Mouse (Mus musculus) megakaryocyte-erythroid progenitor cell, adult 5-6 weeks (primary cell): Measurements from ENCODE around the gene 1300017J02Rik. TPM values are rescaled to one million over a fixed set of nuclear protein-coding genes. Genes with fewer than 3 reads are reported as not detected.
"Not testable (repeated sequence)": the region's sequence is repeated elsewhere in the genome, so short reads cannot be mapped to it uniquely, and the experiment has no call there.

Experiments used
- ATAC-seq: replicated peaks from 2 replicates; pipeline ENCODE4 v1.8.0; 2016; ENCODE audit warnings: mild to moderate bottlenecking, inconsistent platforms; ENCODE audit not compliant: severe bottlenecking, poor library complexity, low FRiP score, low TSS enrichment
- total RNA-seq, 2 experiments: library from RNA; stranded (forward) in 1 of 2; stranded (reverse) in 1 of 2; fragments of 200-1000, 215-1000 nt in 1 of 2; fragments of >200 nt in 1 of 2; fragmentation: Nextera tagmentation in 1 of 2; gene quantifications; 2 replicates each; pipeline ENCODE4 v1.2.3; 2014 to 2017

The 1300017J02Rik gene
- total RNA-seq (2014; fragmentation: Nextera tagmentation) (7.2 and 14.6 TPM in 2 replicates), total RNA-seq (2017) (4.2 and 14.7 TPM in 2 replicates)

DNA sequence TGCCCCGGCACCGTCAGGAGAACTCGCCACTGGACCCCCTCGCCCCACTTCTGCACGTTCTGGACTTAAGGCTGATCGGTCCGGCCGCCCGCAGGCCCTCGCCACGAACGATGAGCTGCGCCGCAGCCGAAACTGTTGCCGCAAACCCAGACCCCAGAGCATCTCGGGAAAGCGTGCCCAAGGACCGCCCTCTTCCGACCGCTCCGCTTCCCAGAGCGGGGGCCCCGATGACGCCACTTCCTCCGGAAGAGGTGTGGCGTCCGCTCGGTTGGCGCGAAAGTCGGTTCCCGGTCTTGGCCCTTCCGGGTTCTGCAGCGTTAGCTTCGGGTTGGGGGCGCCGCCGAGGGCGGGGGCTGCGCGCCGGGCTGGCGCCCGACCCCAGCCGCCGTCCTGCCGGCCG lies at the start of gene 1300017J02Rik, which contains the start of gene Topbp1:
Gene 1300017J02Rik, minus strand, starts transcription at position 156 of the 400 bp plus-strand sequence.
Gene Topbp1, plus strand, starts transcription at position 289 of the 400 bp plus-strand sequence.
- ATAC-seq, result peak; percentile 91

DNA sequence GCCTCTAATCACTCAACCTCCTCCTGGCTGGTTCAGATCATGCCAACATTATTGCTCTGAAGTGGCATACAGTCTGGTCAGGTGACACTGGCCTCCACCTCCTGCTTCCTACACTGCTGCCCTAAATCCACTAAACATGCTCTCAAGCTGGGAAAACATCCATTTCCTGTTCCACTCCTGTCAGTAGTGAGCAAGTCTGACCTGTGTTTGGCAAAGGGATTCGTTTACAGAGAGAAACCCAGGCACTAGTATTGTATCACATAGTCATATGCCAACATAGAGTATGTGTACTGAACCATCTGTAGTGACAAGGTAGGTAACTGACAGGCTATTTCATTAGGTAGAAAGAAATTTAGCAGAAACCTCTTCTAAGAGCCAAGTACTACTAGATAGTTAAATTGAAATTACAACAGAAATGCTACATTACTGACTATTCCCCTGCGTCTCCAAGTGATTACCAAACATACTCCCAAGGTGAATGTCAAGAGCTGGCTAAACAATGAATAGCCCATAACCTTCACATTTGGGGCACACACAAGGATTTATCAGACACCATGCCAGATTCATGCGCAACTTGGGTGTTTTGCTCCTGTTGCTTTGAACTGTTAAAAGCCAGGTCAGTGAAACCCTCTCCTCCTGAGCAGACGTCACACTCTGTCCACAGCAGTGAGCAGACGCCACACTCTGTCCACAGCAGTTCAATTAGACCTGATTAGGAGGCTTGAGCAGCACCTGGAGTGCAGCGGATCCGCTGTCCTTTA lies 48.8 kb upstream of the 1300017J02Rik start:
- ATAC-seq, result not testable (repeated sequence)

DNA sequence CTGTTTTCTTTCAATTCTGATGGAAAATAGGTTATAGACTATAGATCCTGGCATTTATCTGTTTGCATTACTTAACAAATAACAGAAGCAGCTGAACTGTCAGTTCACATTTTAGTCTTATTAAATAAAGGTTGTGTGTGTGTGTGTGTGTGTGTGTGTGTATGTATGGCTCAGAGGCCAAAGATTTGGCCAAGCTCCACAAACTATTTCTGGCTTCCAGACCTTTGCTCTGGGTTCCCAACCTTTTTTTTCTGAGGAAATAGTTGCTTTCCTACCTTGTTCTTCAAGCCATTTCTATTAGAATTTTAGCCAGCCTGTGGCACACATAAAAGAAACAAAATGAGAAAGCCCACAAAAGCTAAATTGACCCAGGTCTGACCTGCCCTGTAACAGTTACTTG lies 43.9 kb upstream of the 1300017J02Rik start:
- ATAC-seq, result no peak

DNA sequence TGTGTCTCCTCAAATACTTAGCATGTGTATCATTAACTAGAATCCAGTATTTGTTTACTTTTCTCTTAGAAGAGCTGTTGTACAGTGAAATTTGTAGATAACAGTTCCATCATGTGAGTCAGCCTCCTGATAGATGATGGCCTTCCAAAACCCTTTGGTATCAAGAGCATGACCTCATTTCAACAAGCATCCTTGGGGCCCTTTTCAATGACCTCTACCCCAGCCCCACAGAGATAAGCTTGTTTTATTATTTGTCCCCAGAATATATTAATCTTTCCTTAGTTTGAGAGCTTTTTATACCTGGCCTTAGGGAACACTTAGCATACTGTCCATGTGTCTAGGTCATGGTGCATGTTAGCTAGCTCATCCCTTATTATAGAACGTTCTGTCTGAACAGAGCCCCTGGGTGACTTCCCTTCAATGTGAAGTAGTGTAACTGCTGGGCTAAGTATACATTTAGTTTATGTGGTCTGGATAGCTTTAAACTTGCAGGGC lies 43.2 kb upstream of the 1300017J02Rik start:
- no peak for ATAC-seq

DNA sequence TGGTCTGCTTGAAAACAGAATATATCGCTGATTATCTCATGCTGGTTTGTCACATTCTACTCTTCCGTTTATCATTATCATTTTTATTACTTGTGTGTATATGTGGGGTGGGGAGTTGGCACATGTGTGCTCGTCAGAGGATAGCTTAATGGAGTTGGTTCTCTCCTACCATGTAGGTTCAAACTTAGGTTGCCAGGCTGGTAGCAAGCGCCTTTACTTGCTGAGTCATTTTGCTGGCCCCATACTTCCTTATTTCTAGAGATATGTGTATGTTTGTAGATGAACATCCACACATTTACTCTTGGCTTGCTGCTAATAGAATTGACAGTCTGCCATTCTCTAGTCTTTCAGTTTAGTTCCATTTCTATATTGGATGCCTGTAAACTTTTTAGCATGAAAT lies 42.2 kb upstream of the 1300017J02Rik start:
- ATAC-seq, result peak; percentile 51; the same call in 1 of the 2 replicates

DNA sequence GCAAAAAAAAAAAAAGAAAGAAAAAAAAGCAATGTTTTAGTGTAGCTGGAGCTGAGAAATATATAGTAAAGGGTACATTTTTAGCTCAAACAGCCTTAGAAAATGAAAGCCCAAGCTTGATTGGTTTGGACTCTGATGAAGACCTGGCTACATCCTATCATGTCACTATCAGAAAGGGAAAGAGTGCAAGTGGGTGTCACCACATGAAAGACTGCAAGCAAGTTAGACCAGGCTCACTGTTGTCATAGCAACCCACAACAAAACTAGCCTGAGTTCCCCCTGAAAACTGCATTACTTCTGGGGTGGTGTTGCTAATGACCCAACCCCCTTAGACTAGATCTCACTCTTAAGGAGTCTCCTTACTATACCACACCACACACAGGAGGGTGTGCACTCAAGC lies 32.0 kb upstream of the 1300017J02Rik start:
- peak; percentile 53 for ATAC-seq

DNA sequence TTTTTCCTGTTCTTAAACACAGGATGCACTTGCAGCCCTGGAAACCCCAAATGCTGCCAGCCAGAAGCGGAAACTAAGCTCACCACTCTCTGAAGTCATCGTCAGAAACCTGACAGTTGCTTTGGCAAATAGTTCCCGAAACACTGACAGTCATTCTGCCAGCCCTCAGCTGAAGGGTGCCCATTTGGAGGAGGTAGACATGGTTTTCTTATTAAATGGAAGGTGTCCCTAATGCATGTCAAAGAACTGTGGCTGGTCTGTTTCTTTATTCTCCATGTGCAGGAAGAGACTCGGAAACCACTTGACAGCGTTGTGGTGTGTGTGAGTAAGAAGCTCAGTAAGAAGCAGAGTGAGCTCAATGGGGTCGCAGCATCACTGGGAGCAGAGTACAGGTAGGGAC lies 27.8 kb upstream of the 1300017J02Rik start:
- ATAC-seq, result no peak

DNA sequence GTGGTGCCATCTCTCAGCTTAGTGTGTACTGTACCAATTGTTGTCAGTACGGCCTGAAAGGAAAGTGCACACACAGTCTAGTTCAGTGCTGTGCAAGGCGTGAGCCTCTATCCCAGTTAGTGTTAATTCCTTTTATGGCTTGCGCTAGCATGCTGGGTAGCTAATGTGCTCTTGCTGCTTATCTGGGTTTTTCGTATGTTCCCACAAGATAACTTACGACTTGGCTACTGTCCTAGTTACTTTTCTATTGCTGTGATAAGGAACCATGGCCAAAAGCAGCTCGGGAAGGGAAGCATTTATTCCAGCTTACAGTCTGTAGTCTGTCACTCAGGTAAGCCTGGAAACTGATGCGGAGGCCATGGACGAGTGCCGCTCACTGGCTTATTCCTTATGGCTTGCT lies 21.6 kb upstream of the 1300017J02Rik start:
- ATAC-seq, result peak; percentile 99

DNA sequence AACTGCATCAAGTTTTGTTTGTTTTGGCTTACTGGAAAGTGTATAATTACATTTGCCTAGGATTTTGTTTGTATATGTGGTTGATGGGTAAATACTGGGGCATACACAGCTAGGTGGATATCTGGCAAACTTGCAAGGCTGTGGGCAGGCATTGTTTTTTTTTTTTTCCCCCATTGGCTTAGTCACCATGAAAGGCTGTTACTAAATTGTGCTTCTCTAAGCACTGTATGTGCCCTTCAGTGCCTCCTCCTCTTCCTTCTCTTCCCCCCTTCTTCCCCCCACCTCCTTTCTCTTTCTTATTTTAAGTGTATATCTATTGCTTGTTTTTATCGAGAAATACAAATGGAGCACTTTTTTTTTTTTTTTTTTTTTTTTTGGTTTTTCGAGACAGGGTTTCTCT lies 19.8 kb upstream of the 1300017J02Rik start:
- ATAC-seq, result no peak

DNA sequence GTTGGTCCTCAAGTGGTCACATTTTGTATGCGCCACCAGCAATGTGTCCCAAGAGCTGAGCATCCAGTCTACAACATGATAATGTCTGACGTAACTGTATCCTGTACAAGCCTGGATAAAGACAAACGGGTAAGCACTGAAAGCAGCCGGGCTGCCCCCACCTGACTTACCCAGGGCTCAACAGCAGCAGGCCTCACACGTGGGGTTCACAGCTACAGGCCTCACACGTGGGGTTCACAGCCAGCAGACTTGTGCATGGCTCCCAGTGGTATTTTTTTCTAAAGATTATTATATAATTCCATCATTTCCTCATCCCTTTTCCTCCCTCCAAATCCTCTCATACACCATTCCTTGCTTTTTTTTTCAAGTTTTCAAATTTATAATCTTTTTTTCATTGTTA lies 5.0 kb upstream of the 1300017J02Rik start:
- no peak for ATAC-seq

DNA sequence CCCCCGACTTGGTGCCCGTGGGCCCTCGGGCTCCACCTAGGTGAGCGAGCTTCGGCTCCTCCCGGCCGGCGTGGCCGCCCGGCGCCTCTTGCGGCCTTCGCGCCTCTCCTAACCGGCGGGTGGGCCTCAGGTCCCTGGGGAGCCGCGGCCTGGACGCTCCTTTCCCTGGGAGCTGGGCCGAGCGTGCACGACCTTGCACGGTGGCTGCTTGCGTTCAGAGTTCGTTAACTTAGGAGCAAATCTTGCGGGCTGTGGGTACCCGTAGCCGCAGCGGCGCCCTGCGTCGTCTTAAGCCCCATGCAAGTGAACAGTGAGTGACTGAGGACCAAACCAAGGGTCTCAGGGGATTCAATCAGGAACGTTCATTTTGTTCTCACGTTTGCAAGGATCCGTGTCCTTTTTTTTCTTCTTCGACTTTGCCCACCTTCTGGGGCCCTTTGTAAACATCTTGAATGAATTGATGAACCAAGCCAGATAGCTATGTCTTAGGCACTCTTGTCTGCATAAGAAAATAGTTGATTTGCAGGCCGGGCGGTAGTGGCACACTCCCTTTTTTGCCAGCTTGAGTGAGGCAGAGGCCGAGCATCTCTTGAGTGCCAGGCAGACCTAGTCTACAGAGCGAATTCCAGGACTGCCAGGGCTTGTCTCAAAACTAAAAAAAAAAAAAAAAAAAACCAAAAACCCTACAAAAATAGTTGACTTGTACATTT lies 605 bp upstream of the 1300017J02Rik start:
- ATAC-seq, result peak; percentile 25

DNA sequence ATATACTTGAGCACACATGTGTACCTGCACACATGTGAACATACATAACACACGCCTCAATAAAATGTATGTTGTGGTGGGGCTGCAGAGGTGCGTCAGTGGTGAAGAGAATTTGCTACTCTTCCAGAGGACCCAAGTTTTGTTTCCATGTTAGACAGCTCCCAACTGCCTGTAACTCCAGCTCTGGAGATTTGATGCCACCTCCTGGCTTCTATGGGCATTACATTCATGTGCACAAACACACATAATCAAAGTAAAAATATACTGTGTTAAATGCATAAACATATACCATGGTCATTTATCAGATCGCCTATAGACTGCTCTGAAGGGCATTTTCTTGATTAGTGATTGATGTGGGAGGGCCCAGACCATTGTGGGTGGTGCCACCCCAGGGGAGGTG lies 2.2 kb downstream of the 1300017J02Rik start:
- ATAC-seq, result peak; percentile 39

DNA sequence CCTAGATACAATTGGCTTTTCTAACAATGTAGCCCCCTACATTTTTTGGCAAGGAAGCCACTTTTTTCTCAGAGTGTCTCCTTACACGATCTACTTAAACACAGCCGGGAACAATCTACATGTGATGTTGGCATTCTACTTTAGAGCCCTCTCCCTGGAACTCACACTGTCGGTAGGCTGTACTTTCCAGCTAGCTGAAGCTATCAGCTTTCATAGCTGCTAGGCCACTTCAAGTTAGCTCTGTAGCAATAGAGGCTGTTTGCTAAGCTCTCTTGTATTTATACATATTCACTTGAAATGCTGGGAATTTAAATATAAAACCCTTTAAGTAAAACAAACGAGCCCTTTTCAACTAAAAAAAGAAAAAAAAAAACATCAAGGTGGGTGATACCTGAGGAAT lies 2.6 kb downstream of the 1300017J02Rik start:
- no peak for ATAC-seq

DNA sequence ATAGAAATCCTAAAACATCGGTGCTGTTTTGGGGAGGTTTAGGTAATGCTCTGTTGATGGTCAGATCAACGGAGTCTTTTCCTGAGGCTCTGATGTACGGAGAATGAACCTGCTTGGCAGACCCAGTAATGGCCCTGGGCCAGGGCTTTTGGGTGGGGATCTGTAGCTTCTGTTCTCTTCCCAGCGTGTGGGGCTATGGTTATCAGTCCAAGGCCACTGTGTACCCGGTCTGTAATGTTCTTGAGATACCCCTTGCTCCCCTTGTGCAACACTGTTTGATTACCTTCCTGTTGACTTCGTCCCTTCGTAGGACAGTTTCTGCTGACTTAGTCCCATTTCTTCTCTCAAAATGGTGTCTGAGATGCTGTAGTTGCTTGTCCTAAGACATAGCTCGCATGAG lies 3.8 kb downstream of the 1300017J02Rik start:
- peak; percentile 84 for ATAC-seq

DNA sequence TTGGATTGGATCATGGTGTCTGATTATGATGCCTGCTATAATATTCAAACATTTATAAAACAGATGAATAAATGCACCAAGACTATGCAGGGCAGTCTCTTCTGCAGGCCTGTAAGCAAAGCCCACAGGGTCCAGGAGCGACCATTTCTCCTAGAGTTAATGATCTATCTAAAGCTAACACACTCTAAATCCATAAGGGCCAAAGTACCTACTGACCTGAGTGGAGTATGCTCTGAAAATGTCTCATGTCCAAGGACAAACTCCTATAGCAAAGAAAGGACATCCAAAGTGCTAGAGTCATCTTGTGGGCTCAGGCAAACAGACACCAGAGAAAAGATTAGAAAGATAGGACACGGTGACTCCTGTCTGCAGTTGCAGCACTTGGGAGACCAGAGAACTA lies 10.4 kb downstream of the 1300017J02Rik start:
- no peak for ATAC-seq

DNA sequence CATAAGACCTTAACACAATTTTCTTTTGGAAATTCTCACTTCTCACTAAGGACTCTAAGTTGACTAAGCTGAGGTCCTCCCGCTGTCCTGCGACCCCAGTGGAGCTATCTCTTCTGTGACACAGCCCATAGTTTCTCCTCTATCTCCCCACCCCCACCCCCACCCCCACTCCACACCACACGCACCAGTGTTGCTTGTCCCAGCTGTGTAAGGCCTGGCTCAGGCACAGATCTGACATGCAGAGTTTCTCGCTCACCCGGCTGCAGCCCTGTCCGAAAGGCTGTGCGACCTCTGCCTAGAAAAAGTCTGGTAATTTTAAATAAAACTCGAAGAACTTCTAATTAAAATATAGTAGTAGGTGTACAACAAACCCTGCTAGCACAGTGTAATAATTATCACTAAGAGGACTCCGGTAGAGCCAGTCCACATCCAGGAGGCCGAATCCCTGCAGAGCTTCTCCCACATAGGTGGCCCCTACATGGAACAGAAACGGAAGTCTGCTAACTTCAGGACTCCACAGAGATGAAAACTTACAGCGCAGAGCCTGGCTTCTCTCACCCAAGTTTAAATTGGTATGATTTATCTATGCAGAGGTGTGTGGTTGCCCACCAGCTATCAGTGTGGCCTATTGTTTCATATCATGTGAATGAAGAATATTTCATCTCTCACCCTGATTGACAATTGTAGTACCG lies 16.2 kb downstream of the 1300017J02Rik start:
- peak; percentile 51 for ATAC-seq

DNA sequence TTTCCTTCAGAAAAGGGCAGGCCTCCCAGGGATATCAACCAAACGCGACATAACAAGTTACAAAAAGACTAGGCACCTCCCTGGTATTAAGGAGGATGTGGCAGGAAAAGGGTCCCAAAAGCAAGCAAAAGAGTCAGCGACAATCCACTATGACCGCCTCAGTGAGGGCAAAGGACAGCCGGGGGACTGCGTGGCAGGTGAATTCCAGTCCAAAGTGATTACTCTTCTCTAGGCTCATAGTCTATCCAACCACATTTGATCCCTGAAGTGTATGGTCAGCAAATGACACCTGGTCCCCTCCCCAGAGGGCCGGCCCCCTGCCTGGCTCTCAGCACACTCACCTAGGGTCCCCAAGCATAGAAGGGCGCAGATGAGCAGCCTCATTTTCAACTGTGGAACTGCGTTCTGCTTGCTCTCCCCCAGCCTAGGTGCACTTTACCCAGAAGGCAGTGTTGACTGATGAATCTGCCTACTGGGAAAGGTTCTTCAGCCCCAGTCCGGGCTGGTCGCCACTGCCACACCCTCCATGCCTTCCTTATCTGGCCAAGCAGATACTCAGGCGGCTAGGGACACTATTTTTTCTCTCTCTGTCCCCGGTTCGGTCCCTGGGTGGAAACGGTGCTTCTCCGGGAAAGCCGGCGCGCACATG lies 16.9 kb downstream of the 1300017J02Rik start:
- ATAC-seq, result peak; percentile 97

DNA sequence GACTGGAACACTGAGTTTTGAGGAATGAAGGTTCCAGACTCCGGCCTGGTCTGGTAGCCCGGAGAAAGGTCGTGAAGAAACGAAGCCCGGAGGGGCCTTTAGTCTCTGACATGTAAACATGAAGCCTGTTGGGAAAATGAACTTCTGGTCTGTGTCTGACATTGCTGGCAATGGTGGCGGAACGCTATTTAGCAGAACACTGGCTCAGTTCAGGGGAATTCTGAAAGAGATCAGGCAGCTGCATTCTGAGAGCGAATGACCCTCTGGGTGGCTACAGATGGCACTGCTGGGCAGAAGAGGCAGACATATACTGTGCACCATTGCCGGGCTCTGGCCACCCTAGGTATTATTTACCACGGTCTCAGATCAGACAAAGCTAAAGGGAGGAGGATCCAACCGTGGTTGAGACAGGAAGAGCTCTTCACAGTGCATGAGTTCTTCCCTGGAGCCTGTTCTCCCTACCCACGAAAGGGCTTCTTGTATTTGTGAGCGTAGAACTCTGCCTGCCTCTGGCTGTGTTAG lies 17.9 kb downstream of the 1300017J02Rik start:
- no peak for ATAC-seq

DNA sequence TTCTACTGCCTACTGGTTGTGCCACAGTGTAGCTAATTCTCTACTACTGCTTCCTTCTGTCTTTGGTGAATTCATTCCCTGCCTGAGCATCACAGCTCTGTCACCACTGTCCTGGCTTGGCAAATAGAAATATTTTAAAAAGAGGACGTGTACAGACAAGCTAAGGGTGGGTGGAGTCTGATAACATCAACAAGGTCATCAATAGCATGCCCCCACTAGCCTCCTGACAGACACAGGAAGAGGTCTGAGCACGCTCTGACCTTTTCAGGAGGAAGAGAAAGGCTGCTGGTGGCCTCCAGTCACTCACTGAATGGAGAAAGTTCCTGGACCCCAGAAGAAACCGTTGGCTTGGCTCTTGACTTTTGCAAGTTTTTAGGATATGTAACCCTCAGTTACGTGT lies 18.5 kb downstream of the 1300017J02Rik start:
- ATAC-seq, result no peak
